Mouse (Mus musculus): ENCODE measurements at regions not wholly inside any gene's neighbourhood (a gene's known extent, or its start where the extent isn't known, plus 50 kb on each side); places are given as distances from the start of the nearest gene placed in this dataset.
A peak's percentile ranks its signal among the peaks of the same experiment; 100 is the strongest.

- no peak for DNase-seq
Observed at GRCm38 (mm10) chr15:36427334-36427733, 580.2 kb downstream of the Zfp706 start.

GRCm38 (mm10) chr15:36425902-36426301, 581.7 kb downstream of the Zfp706 start:
- no peak for DNase-seq

- DNase-seq, result no peak
Observed at GRCm38 (mm10) chr15:36424047-36424446, 583.5 kb downstream of the Zfp706 start.

- DNase-seq, result no peak
Observed at GRCm38 (mm10) chr15:36422781-36423180, 584.8 kb downstream of the Zfp706 start.

GRCm38 (mm10) chr15:36419943-36420480, 587.6 kb downstream of the Zfp706 start:
- no peak for DNase-seq

- no peak for DNase-seq
Observed at GRCm38 (mm10) chr15:36417426-36417825, 590.1 kb downstream of the Zfp706 start.

- no peak for DNase-seq
Observed at GRCm38 (mm10) chr15:36415552-36416249, 591.9 kb downstream of the Zfp706 start.

GRCm38 (mm10) chr15:36412016-36412415, 595.6 kb downstream of the Zfp706 start:
- no peak for DNase-seq

GRCm38 (mm10) chr15:36405446-36405845, 602.1 kb downstream of the Zfp706 start:
- DNase-seq, result no peak

GRCm38 (mm10) chr15:36403336-36404119, 604.0 kb downstream of the Zfp706 start:
- DNase-seq, result peak; percentile 14 to 33

- no peak for DNase-seq
Observed at GRCm38 (mm10) chr15:36402051-36402450, 605.5 kb downstream of the Zfp706 start.

- no peak for DNase-seq
Observed at GRCm38 (mm10) chr15:36400311-36400840, 607.2 kb downstream of the Zfp706 start.

GRCm38 (mm10) chr15:36399355-36400012, 608.1 kb downstream of the Zfp706 start:
- DNase-seq, result peak; percentile 60 to 72

GRCm38 (mm10) chr15:36398099-36398982, 609.2 kb downstream of the Zfp706 start:
- DNase-seq, result no peak

GRCm38 (mm10) chr15:36396791-36397190, 610.8 kb downstream of the Zfp706 start:
- no peak for DNase-seq

GRCm38 (mm10) chr15:36396245-36396644, 611.3 kb downstream of the Zfp706 start:
- no peak for DNase-seq

- DNase-seq, result no peak
Observed at GRCm38 (mm10) chr15:36395672-36396050, 611.9 kb downstream of the Zfp706 start.

- no peak for DNase-seq
Observed at GRCm38 (mm10) chr15:36394914-36395671, 612.5 kb downstream of the Zfp706 start.

- no peak for DNase-seq
Observed at GRCm38 (mm10) chr15:36389775-36390174, 617.8 kb downstream of the Zfp706 start.

- peak; percentile 18 to 43 for DNase-seq
Observed at GRCm38 (mm10) chr15:36381228-36381671, 626.3 kb downstream of the Zfp706 start.
